Mouse (Mus musculus) limb, embryonic 13.5 days (tissue): ENCODE data around the gene Oas1h. TPM values are rescaled to one million over a fixed set of nuclear protein-coding genes. Genes with fewer than 3 reads are reported as not detected.

Experiments used
- ATAC-seq: fragments of 200-750 bp; cut with Nextera tagmentation; 2 replicates; pipeline ENCODE4 v1.8.0; 2017; ENCODE audit warnings: low read depth, moderate number of reproducible peaks, moderate TSS enrichment; ENCODE audit not compliant: low FRiP score
- H3K27ac ChIP-seq: fragments of 300-500 bp; sonication (generic); 2 replicates; pipeline ENCODE4 v1.5.1; 2015; ENCODE audit warnings: inconsistent platforms, mild to moderate bottlenecking, moderate library complexity
- H3K27me3 ChIP-seq: fragments of 300-500 bp; sonication (generic); 2 replicates; pipeline ENCODE4 v1.6.1; 2015; ENCODE audit warnings: mild to moderate bottlenecking, inconsistent platforms
- H3K36me3 ChIP-seq: fragments of 300-500 bp; sonication (generic); 2 replicates; pipeline ENCODE4 v1.6.1; 2015; ENCODE audit warnings: inconsistent platforms, mild to moderate bottlenecking, moderate library complexity
- H3K4me1 ChIP-seq: fragments of 300-500 bp; sonication (generic); 2 replicates; pipeline ENCODE4 v1.6.1; 2015; ENCODE audit warnings: inconsistent platforms
- H3K4me2 ChIP-seq: fragments of 300-500 bp; sonication (generic); replicated peaks from 2 replicates; pipeline ENCODE4 v1.6.1; 2015; ENCODE audit warnings: inconsistent platforms, mild to moderate bottlenecking, moderate library complexity
- H3K4me3 ChIP-seq: fragments of 300-500 bp; sonication (generic); 2 replicates; pipeline ENCODE4 v1.5.1; 2015; ENCODE audit warnings: moderate library complexity, mild to moderate bottlenecking, inconsistent platforms
- H3K9ac ChIP-seq: fragments of 300-500 bp; sonication (generic); 2 replicates; pipeline ENCODE4 v1.6.1; 2015; ENCODE audit warnings: mild to moderate bottlenecking, inconsistent platforms
- H3K9me3 ChIP-seq: fragments of 300-500 bp; sonication (generic); 2 replicates; pipeline ENCODE4 v1.6.1; 2016; ENCODE audit warnings: inconsistent platforms
- WGBS: fragments of 180-500 bp; shearing (Covaris S2); methylation state at CpG from one replicate; pipeline ENCODE4 v1.1.7; 2015; 5-methylcytosine and 5-hydroxymethylcytosine counted together
- polyA plus RNA-seq: library from polyadenylated mRNA; unstranded; fragments of >200 nt; fragmentation: Nextera tagmentation; extraction: Ambion mirVana; gene quantifications from 2 replicates; pipeline ENCODE4 v1.2.1, GENCODE M21; 2015

The Oas1h gene
- not detected in 2 replicates for polyA plus RNA-seq

DNA sequence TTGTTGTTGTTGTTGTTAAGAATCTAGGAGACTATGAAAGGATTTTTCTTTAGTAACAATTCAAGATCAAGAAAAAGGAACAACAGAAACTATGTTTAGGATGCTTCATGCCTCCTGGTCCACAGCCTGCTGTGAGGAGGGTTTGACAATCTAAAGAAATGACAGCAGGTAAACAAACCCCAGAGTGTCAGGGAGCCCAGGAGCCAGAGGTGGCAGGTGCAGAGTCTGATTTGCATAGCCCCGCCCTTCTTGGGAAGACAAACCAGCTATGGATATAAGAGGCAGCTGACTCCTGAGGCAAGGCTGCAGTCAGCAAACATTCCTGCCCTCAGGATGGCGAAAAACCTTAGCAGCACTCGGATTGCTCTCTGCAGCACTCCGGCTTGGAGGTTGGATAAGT is at the start of gene Oas1h:
Gene Oas1h, plus strand, starts transcription at position 301 of the 400 bp plus-strand sequence.
- ATAC-seq: no peak
- no peak within 1 kb of the TSS for H3K9ac ChIP-seq
- H3K27ac ChIP-seq: no peak within 1 kb of the TSS
- H3K4me3 ChIP-seq: no peak within 1 kb of the TSS
- H3K27me3 ChIP-seq: no peaks in the 10 kb centered on the region
- H3K4me1 ChIP-seq: no peaks in the 10 kb centered on the region
- no peaks in the 10 kb centered on the region for H3K36me3 ChIP-seq
- WGBS: 51% methylated on average over 4 of the region's 4 CpGs
- no peak within 1 kb of the TSS for H3K4me2 ChIP-seq
- no peaks in the 10 kb centered on the region for H3K9me3 ChIP-seq

- no peaks in the 10 kb centered on the region for H3K27me3 ChIP-seq
- no peaks in the 10 kb centered on the region for H3K36me3 ChIP-seq
- H3K4me3 ChIP-seq: peak within 1 kb of the TSS; percentile 39
- peak; percentile 90 for ATAC-seq
- H3K9ac ChIP-seq: peak within 1 kb of the TSS; percentile 54
- peak within 1 kb of the TSS; percentile 62 for H3K4me2 ChIP-seq
- H3K4me1 ChIP-seq: peaks cover 14% of the 10 kb centered on the region
- WGBS: 6% methylated on average over 18 of the region's 18 CpGs
- peak within 1 kb of the TSS; percentile 87 for H3K27ac ChIP-seq
- no peaks in the 10 kb centered on the region for H3K9me3 ChIP-seq
Observed at GRCm38 (mm10) chr5:120811951-120812819, 49.0 kb upstream of the Oas1h start, which contains the start of gene Oas1c. TSS of gene Oas1c (minus strand) at chr5:120812514.

DNA sequence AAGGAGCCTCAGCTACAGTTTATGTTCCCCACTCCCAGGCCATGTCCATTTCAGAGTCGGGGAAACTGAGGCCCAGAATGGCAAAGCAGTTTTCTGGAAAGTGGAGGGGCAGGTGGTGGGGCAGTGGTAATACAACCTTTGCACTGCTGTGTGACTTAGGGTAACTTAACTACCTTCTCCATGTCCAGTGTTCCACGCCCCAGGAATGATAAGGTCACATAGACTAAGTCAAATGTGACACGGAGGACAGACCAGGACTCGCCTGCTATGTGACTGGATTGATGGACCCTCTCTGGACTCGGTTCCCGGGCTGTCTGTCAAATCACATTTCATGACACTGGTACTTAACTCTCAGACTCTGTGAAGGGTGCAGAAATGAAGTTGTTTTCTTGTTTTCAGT is 48.2 kb upstream of the Oas1h start:
- peak overlapping the region; percentile 62 for H3K4me2 ChIP-seq
- peak overlapping the region; percentile 39 for H3K4me3 ChIP-seq
- no peaks in the 10 kb centered on the region for H3K27me3 ChIP-seq
- WGBS: 81% methylated on average over 6 of the region's 6 CpGs
- H3K4me1 ChIP-seq: peaks cover 14% of the 10 kb centered on the region
- no peak for ATAC-seq
- H3K9ac ChIP-seq: peak overlapping the region; percentile 54; the same call in 1 of the 2 replicates
- H3K9me3 ChIP-seq: no peaks in the 10 kb centered on the region
- H3K27ac ChIP-seq: no peak overlapping the region
- H3K36me3 ChIP-seq: no peaks in the 10 kb centered on the region

DNA sequence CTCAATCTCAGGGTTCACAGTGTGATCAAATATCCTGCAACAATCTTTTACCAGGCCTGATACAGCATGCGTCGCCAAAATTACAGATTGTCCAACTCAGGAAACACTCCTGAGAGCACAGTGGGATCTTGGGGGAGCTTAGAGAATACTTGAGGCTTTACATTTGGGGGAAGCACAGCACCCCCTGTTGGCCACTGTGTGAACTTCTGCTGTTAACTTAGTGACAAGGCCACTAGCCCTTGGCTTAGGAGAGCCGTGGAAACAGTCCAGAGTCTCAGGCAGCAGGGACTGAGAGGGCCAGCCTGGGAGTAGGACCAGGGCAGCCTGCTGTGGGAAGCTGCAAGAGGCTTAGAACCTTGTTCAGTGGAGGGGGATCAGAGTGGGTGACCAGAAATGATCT is 45.3 kb upstream of the Oas1h start:
- WGBS: 66% methylated on average over 3 of the region's 3 CpGs
- Histone ChIP-seq H3K4me2 (no peak overlapping the region), H3K4me3 (no peak overlapping the region), H3K27me3 (no peaks in the 10 kb centered on the region), H3K9ac (no peak overlapping the region), H3K36me3 (no peaks in the 10 kb centered on the region), H3K4me1 (peaks cover 14% of the 10 kb centered on the region), H3K9me3 (peaks cover 13% of the 10 kb centered on the region), H3K27ac (no peak overlapping the region)
- ATAC-seq: no peak

DNA sequence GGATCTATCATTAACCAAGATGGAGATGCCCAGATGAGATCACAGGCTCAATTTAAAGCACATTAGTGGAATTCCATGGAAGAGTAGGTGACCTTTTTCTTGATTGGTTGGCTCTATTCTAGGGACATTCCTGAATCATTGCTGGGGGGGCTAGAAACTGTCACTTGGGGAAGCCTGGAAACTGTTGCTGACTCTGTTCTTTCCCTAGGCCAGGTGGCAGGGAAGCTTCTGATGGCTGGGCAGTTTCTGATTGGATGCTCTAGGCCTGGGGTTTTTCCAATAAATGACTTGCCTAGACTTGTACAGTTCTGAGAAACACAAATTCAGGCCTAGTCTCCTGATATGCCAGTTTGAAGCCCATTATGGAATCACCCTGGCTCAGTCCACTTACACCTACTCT is 42.2 kb upstream of the Oas1h start:
- no peak overlapping the region for H3K27ac ChIP-seq
- no peak for ATAC-seq
- H3K9me3 ChIP-seq: peaks cover 13% of the 10 kb centered on the region
- H3K4me3 ChIP-seq: no peak overlapping the region
- no peaks in the 10 kb centered on the region for H3K36me3 ChIP-seq
- no peaks in the 10 kb centered on the region for H3K27me3 ChIP-seq
- H3K4me1 ChIP-seq: no peaks in the 10 kb centered on the region
- H3K4me2 ChIP-seq: no peak overlapping the region
- no peak overlapping the region for H3K9ac ChIP-seq

- Histone ChIP-seq H3K36me3 (no peaks in the 10 kb centered on the region), H3K27ac (no peak overlapping the region), H3K4me3 (no peak overlapping the region), H3K4me2 (no peak overlapping the region), H3K9ac (no peak overlapping the region), H3K27me3 (peaks cover 16% of the 10 kb centered on the region), H3K9me3 (no peaks in the 10 kb centered on the region), H3K4me1 (no peaks in the 10 kb centered on the region)
- no peak for ATAC-seq
- 86% methylated on average over 4 of the region's 4 CpGs for WGBS
Observed at GRCm38 (mm10) chr5:120831031-120831430, 30.2 kb upstream of the Oas1h start.

DNA sequence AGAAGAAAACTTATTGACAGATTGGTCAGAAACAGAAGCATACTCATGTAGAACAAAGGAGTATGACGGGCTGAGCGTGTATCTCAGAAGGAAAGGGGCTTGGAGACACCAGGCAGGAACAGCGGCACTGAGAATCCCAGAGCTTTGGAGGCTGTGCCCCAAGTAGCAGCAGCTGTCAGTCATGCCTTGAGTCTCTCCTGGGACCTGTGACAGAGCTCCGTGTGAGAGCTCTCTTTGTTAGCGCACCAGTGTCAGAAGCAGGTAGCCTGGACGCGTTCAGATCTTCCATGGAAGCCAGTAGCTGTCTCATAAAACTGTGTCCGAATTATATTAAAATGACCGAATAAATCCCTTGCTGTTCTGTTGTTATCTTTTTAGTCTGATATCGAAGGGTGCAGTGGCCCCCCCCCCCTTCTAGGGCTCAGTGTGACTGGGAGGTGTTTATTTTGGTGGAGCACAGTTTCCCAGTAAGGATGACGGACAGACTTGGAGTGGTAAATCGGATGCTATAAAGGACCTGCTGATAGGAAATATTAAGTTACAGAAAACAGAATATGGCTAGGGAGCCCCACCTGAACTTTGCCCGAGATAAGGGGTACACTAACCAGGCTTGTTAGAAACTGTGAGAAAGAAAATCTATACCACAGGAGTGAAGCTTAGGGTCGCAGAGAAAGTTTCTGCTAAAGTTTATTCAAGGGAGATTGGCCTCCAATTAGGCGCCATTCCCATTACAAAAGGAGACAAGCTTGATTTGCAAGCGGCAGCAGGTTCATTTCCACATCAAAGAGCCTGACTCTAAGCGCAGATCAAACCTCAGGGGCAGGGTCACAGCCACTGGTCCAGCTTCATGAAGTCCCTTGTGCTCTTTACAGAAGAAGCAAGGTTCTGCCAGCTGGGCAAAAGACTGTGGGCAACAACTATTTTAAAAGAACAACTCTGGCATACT is 27.6 kb upstream of the Oas1h start:
- H3K4me2 ChIP-seq: no peak overlapping the region
- no peaks in the 10 kb centered on the region for H3K36me3 ChIP-seq
- ATAC-seq: no peak
- no peaks in the 10 kb centered on the region for H3K9me3 ChIP-seq
- peaks cover 19% of the 10 kb centered on the region for H3K27me3 ChIP-seq
- no peak overlapping the region for H3K4me3 ChIP-seq
- no peak overlapping the region for H3K9ac ChIP-seq
- H3K27ac ChIP-seq: no peak overlapping the region
- 15% methylated on average over 17 of the region's 17 CpGs for WGBS
- H3K4me1 ChIP-seq: no peaks in the 10 kb centered on the region

- no peak for ATAC-seq
- no peaks in the 10 kb centered on the region for H3K36me3 ChIP-seq
- H3K9me3 ChIP-seq: no peaks in the 10 kb centered on the region
- H3K4me2 ChIP-seq: no peak overlapping the region
- H3K9ac ChIP-seq: no peak overlapping the region
- no peaks in the 10 kb centered on the region for H3K4me1 ChIP-seq
- WGBS: 9% methylated on average over 8 of the region's 8 CpGs
- H3K27me3 ChIP-seq: peaks cover 19% of the 10 kb centered on the region
- H3K27ac ChIP-seq: no peak overlapping the region
- no peak overlapping the region for H3K4me3 ChIP-seq
Observed at GRCm38 (mm10) chr5:120836731-120837585, 24.3 kb upstream of the Oas1h start.

GRCm38 (mm10) chr5:120844713-120845112 is 16.5 kb upstream of the Oas1h start:
- ATAC-seq: peak; percentile 64; the same call in 1 of the 2 replicates
- no peaks in the 10 kb centered on the region for H3K27me3 ChIP-seq
- no peak overlapping the region for H3K27ac ChIP-seq
- no peak overlapping the region for H3K4me2 ChIP-seq
- no peaks in the 10 kb centered on the region for H3K9me3 ChIP-seq
- no peaks in the 10 kb centered on the region for H3K36me3 ChIP-seq
- no peak overlapping the region for H3K4me3 ChIP-seq
- H3K4me1 ChIP-seq: 0 out of 2 replicates have a peak, but pooled peaks cover 10% of the 10 kb centered on the region
- no peak overlapping the region for H3K9ac ChIP-seq
- 76% methylated on average over 3 of the region's 3 CpGs for WGBS

GRCm38 (mm10) chr5:120847067-120847466 is 14.2 kb upstream of the Oas1h start, which contains the start of gene Oas1f:
TSS of gene Oas1f (plus strand) at chr5:120847367.
- H3K4me1 ChIP-seq: 0 out of 2 replicates have a peak, but pooled peaks cover 10% of the 10 kb centered on the region
- 74% methylated on average over 4 of the region's 4 CpGs for WGBS
- H3K4me2 ChIP-seq: no peak within 1 kb of the TSS
- H3K9ac ChIP-seq: no peak within 1 kb of the TSS
- H3K36me3 ChIP-seq: no peaks in the 10 kb centered on the region
- no peak within 1 kb of the TSS for H3K27ac ChIP-seq
- H3K27me3 ChIP-seq: no peaks in the 10 kb centered on the region
- H3K4me3 ChIP-seq: no peak within 1 kb of the TSS
- no peaks in the 10 kb centered on the region for H3K9me3 ChIP-seq
- no peak for ATAC-seq

DNA sequence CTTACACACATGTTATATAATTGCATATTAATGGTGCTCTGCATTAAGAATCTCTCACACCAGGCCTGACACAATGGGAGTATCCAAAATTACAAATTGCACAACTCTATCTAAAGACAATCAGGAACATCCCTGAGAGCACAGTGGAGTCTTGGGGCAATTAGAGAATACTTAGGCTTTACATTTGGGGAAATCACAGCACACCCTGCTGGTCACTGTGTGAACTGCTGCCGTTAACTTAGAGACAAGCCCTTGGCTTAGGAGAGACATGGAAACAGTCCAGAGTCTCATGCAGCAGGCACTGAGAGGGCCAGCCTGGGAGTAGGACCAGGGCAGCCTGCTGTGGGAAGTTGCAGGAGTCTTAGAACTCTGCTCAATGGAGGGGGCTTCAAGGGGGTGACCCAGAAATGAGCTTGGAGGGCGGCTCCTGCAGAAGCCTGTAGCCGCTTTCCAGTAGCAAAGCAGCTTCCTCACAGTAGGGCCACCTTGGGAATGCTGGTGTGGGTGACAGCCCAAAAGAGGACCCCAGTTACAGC is 11.6 kb upstream of the Oas1h start:
- ATAC-seq: no peak
- Histone ChIP-seq H3K9me3 (peaks cover 12% of the 10 kb centered on the region), H3K4me3 (no peak overlapping the region), H3K4me2 (no peak overlapping the region), H3K4me1 (0 out of 2 replicates have a peak, but pooled peaks cover 10% of the 10 kb centered on the region), H3K9ac (no peak overlapping the region), H3K27me3 (no peaks in the 10 kb centered on the region), H3K36me3 (no peaks in the 10 kb centered on the region), H3K27ac (no peak overlapping the region)
- 60% methylated on average over 3 of the region's 3 CpGs for WGBS
